Mouse (Mus musculus) thymus, postnatal 25 days (tissue): Measurements from ENCODE around the gene Sirt3.
A peak's percentile ranks its signal among the peaks of the same experiment; 100 is the strongest.

ENCODE experiments used
- DNase-seq: peaks from one replicate; pipeline ENCODE4 v3.0.0; 2022

Gene Sirt3

GRCm38 (mm10) chr7:140881696-140882468, at the start of gene Sirt3, which contains the start of gene Psmd13:
TSS of gene Sirt3 (minus strand) at chr7:140882309.
TSS of gene Psmd13 (plus strand) at chr7:140881968.
- peak; percentile 92 for DNase-seq

GRCm38 (mm10) chr7:140927181-140927580, 45.1 kb upstream of the Sirt3 start:
- DNase-seq, result no peak

GRCm38 (mm10) chr7:140923070-140923775, 41.1 kb upstream of the Sirt3 start:
- DNase-seq, result peak; percentile 12

GRCm38 (mm10) chr7:140922398-140923069, 40.4 kb upstream of the Sirt3 start:
- DNase-seq, result no peak

- no peak for DNase-seq
Measured at GRCm38 (mm10) chr7:140921225-140921975, 39.3 kb upstream of the Sirt3 start.

- no peak for DNase-seq
Measured at GRCm38 (mm10) chr7:140920418-140921029, 38.4 kb upstream of the Sirt3 start, which contains the start of gene Nlrp6. TSS of gene Nlrp6 (plus strand) at chr7:140920902.

- DNase-seq, result no peak
Measured at GRCm38 (mm10) chr7:140919911-140920310, 37.8 kb upstream of the Sirt3 start.

GRCm38 (mm10) chr7:140914031-140914690, 32.1 kb upstream of the Sirt3 start:
- DNase-seq, result no peak

GRCm38 (mm10) chr7:140912846-140913482, 30.9 kb upstream of the Sirt3 start:
- no peak for DNase-seq

GRCm38 (mm10) chr7:140912293-140912692, 30.2 kb upstream of the Sirt3 start:
- DNase-seq, result no peak

GRCm38 (mm10) chr7:140908634-140909107, 26.6 kb upstream of the Sirt3 start:
- peak; percentile 78 for DNase-seq

GRCm38 (mm10) chr7:140908181-140908580, 26.1 kb upstream of the Sirt3 start:
- no peak for DNase-seq

GRCm38 (mm10) chr7:140907697-140908096, 25.6 kb upstream of the Sirt3 start:
- no peak for DNase-seq

GRCm38 (mm10) chr7:140907131-140907530, 25.0 kb upstream of the Sirt3 start:
- DNase-seq, result no peak

GRCm38 (mm10) chr7:140905642-140906081, 23.6 kb upstream of the Sirt3 start:
- no peak for DNase-seq

GRCm38 (mm10) chr7:140903212-140903611, 21.1 kb upstream of the Sirt3 start:
- DNase-seq, result peak; percentile 81

- DNase-seq, result no peak
Measured at GRCm38 (mm10) chr7:140902036-140902875, 20.1 kb upstream of the Sirt3 start.

GRCm38 (mm10) chr7:140900220-140900619, 18.1 kb upstream of the Sirt3 start, which contains the start of gene Cox8b:
TSS of gene Cox8b (minus strand) at chr7:140900446.
- DNase-seq, result no peak

GRCm38 (mm10) chr7:140899121-140899520, 17.0 kb upstream of the Sirt3 start:
- DNase-seq, result no peak

- no peak for DNase-seq
Measured at GRCm38 (mm10) chr7:140897863-140898262, 15.8 kb upstream of the Sirt3 start.
